Mouse (Mus musculus): ENCODE results near the gene Ccdc141.

- TF ChIP-seq MAFK (IDR thresholded peaks at IDR 0.05; ENCODE audit: insufficient read depth, low read depth, low read length) (no peak), CHD2 (IDR thresholded peaks at IDR 0.05; ENCODE audit: low read depth, low read length) (no peak), ZNF384 (IDR thresholded peaks at IDR 0.05; ENCODE audit: low read depth, low read length) (no peak), ZC3H11A (IDR thresholded peaks at IDR 0.05; ENCODE audit: borderline replicate concordance, low read depth, low read length) (no peak)
Measured at GRCm38 (mm10) chr2:77099814-77100213, 70.6 kb downstream of the Ccdc141 start.

All from ES-E14 (cell line).